Mouse (Mus musculus): Measurements from ENCODE around the gene Zfyve26.
"Not testable (repeated sequence)": the region's sequence is repeated elsewhere in the genome, so short reads cannot be mapped to it uniquely, and the experiment has no call there.

The Zfyve26 gene

DNA sequence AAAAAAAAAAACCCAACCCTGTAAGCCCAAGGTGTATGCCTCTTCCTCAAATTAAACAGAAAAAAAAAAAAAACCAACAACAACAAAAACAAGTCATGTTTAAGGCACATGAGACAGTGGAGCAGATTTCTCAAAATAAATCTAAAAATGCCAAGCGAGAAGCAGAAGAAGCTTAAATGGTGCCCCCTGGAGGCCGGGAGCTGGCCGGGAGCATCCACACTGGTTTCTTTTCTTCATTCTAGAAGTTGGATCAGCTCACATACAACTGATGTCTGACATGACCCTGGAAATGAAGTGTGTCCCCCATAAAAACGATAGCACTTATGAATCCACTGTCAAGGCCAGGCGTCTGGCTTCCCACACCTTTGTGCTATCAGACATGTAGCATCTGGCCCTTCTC, 35.1 kb downstream of the Zfyve26 start:
- no peak for DNase-seq (ENCODE audit: low read depth, low spot score)

DNA sequence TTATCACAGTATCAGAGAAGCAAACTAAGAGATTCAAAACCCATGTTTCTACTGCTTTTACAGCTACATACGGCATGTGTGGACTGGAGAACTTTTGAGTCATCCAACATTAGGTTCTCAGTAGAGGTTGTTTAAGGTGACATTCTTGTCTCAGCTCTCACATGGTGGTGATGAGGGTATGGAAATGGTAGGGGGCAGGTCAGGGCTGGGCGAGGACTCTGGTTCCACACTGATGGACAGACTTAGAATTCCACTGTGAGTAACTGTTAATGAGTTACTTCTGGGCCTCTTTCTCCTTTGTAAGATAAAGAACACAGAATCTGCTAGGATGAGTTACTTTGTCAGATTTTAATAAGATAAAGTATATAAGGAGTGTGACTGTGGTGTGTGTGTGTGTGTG, 36.0 kb downstream of the Zfyve26 start:
- DNase-seq (ENCODE audit: low read depth, low spot score) = no peak

DNA sequence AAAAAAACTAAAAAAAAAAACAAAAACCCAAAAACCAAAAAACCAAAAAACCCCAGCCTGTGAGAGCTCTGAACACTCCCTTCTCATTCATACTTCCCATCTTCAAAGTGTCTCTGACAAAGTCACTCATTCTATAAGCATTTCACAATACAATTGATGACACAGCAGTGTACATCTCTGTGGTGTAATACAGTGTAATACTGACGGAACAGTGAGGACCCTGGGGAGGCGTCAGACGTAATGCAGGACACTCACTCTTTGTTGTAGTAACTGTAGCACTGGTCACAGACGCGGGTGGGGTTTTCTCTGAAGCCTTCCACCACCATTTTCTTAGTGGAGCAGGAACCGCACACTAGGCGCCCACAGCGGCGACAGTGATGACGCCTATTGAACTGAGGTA, 41.1 kb downstream of the Zfyve26 start:
- no peak for DNase-seq (ENCODE audit: low read depth, low spot score)

GRCm38 (mm10) chr12:79253294-79254053, 42.6 kb downstream of the Zfyve26 start:
- DNase-seq (ENCODE audit: low read depth, low spot score) = no peak

GRCm38 (mm10) chr12:79248110-79248509, 48.0 kb downstream of the Zfyve26 start:
- no peak for DNase-seq (ENCODE audit: low read depth, low spot score)

DNA sequence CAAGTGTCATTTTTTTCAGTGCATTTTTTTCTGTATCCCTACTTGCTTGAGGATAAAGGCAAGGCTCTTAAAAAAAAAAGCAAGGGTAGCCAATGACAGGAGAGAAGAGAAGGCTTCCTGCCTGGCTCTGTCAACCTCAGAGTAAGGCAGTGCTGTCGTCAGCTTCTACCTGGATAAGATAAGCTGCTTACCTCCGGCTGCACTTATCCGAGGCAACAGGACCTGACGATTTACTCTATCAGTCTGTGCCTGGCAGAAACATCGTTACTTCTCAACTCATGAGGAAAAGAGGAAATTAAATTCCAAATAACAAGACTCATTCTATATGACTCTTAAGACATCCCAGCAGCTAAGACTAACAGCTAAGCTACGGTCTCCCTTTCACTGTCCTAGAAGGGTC, 53.2 kb downstream of the Zfyve26 start:
- no peak for DNase-seq (ENCODE audit: low read depth, low spot score)

GRCm38 (mm10) chr12:79241985-79242384, 54.1 kb downstream of the Zfyve26 start:
- no peak for DNase-seq (ENCODE audit: low read depth, low spot score)

GRCm38 (mm10) chr12:79235485-79236080, 60.5 kb downstream of the Zfyve26 start:
- DNase-seq (ENCODE audit: low read depth, low spot score) = no peak

DNA sequence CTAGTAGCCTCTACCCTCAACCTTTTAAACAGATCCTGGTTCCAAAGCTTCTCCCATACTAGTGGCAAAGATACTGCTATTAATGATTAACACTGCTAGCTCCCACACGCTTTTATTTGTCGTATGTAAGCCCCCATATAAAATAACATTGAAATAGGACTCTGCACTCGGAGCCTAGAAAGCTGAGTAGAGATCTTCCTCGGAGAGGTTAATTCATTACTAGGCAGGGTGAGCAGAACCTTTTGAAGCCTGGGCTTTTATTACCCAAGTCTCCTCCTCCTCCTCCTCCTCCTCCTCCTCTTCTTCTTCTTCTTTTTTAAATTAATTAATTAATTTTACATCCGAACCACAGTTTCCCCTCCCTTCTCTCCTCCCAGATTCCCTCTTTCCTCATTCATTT, 78.6 kb downstream of the Zfyve26 start:
- no peak for DNase-seq (ENCODE audit: low read depth, low spot score)

GRCm38 (mm10) chr12:79211447-79211846, 84.7 kb downstream of the Zfyve26 start:
- DNase-seq (ENCODE audit: low read depth, low spot score) = no peak

- no peak for DNase-seq (ENCODE audit: low read depth, low spot score)
Observed at GRCm38 (mm10) chr12:79208703-79209464, 87.2 kb downstream of the Zfyve26 start, which contains the start of gene Rdh12. Gene Rdh12, plus strand, starts transcription at chr12:79208914.

- no peak for DNase-seq (ENCODE audit: low read depth, low spot score)
Observed at GRCm38 (mm10) chr12:79201882-79202281, 94.2 kb downstream of the Zfyve26 start.

DNA sequence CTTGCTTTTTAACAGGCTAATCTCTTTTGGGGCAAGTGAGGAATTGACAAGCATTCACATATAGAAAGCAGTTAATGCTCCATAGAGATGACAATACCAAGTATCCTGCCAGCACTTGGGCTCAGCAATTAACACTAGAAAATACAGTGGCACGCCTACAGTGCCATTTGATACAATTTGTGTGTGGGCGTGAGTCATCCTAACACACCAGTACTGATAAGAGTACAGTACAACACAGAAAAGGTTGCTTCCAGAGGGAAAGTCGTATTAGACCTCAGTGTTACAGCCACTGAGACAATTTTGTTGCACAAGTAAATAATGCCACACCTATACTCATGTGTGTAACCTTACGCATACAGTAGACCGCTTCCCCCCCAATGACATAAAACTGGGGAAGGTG, 99.0 kb downstream of the Zfyve26 start:
- no peak for DNase-seq (ENCODE audit: low read depth, low spot score)

- DNase-seq (ENCODE audit: low read depth, low spot score) = peak; percentile 62
Observed at GRCm38 (mm10) chr12:79193441-79193840, 102.7 kb downstream of the Zfyve26 start.

- no peak for DNase-seq (ENCODE audit: low read depth, low spot score)
Observed at GRCm38 (mm10) chr12:79192193-79192592, 103.9 kb downstream of the Zfyve26 start, which contains the start of gene Rdh11. Gene Rdh11, minus strand, starts transcription at chr12:79192293.

DNA sequence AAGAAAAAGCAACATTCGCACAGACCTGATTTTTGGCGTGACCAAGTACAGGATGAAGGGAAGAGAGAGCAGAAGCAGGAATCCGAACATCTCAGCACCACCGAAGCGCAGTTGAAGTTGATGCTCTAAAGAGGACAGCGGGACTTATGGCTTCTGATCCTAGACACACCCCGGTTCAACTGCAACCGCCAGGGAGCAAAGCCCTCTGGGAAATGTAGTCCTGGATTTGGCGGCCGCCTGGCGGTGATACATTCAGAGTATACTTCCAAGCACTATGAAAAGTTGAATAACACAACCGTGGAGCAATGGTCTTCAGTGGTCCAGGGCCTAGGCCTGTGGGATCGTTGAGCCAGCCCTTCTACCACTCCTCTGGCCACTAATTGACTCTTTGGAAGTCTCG, 104.4 kb downstream of the Zfyve26 start:
- peak; percentile 69 for DNase-seq (ENCODE audit: low read depth, low spot score)

- peak; percentile 76 for DNase-seq (ENCODE audit: low read depth, low spot score)
Observed at GRCm38 (mm10) chr12:79190931-79191673, 105.0 kb downstream of the Zfyve26 start.

- DNase-seq (ENCODE audit: low read depth, low spot score) = not testable (repeated sequence)
Observed at GRCm38 (mm10) chr12:79185160-79185559, 110.9 kb downstream of the Zfyve26 start.
